Mouse (Mus musculus): Measurements from ENCODE around the gene Dock10. TPM values are rescaled to one million over a fixed set of nuclear protein-coding genes. Genes with fewer than 3 reads are reported as not detected.

Gene Dock10
- polyA plus RNA-seq, 1 experiment from 2014 or later: 3.1 TPM

GRCm38 (mm10) chr1:80719436-80719835 is 38.9 kb downstream of the Dock10 start:
- WGBS: 79% methylated on average over 6 of the region's 6 CpGs
- Histone ChIP-seq H3K4me3 (ENCODE audit: low read depth, low read length) (no peak overlapping the region), H3K27ac (ENCODE audit: low read depth, low read length) (no peak overlapping the region), H3K9ac (ENCODE audit: low read depth, low read length) (no peak overlapping the region), H3K4me1 (replicated peaks; ENCODE audit: control insufficient read depth, insufficient read depth, low read length) (no peaks in the 10 kb centered on the region), H3K4me2 (no peak overlapping the region), H3K9me3 (ENCODE audit: control insufficient read depth, low read length) (no peaks in the 10 kb centered on the region), H3K27me3 (replicated peaks; ENCODE audit: control insufficient read depth, insufficient read depth, low read length) (no peaks in the 10 kb centered on the region), H3K36me3 (ENCODE audit: control insufficient read depth, insufficient read depth, low read length) (no peaks in the 10 kb centered on the region)
- ATAC-seq (replicated peaks; ENCODE audit: low FRiP score) (no peak), DNase-seq (ENCODE audit: low spot score) (no peak)

DNA sequence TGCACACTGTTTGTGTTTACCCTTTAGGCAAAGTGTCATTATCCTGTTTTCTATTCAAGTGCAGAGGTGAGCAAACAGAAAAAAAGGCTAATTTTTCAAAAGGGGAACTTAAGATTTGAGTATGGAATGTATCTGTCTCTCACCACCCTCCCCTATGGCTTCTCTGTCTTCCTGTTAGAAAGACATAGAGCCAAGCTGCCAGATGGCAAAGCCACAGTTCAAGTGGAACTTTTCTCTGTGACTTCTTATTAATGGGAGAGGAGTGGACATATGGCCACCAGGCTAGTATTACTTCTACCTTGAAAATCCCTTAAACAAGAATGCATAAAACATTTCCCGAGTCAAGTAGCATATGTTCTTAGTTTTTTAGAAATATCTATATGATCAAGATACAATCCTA is 39.7 kb downstream of the Dock10 start:
- Histone ChIP-seq H3K4me2 (no peak overlapping the region), H3K9ac (ENCODE audit: low read depth, low read length) (no peak overlapping the region), H3K27me3 (replicated peaks; ENCODE audit: control insufficient read depth, insufficient read depth, low read length) (no peaks in the 10 kb centered on the region), H3K36me3 (ENCODE audit: control insufficient read depth, insufficient read depth, low read length) (no peaks in the 10 kb centered on the region), H3K4me1 (replicated peaks; ENCODE audit: control insufficient read depth, insufficient read depth, low read length) (no peaks in the 10 kb centered on the region), H3K27ac (ENCODE audit: low read depth, low read length) (no peak overlapping the region), H3K4me3 (ENCODE audit: low read depth, low read length) (no peak overlapping the region), H3K9me3 (ENCODE audit: control insufficient read depth, low read length) (no peaks in the 10 kb centered on the region)
- WGBS: 78% methylated on average over 1 of the region's 1 CpGs
- ATAC-seq (replicated peaks; ENCODE audit: low FRiP score): no peak
- DNase-seq (ENCODE audit: low spot score): no peak

DNA sequence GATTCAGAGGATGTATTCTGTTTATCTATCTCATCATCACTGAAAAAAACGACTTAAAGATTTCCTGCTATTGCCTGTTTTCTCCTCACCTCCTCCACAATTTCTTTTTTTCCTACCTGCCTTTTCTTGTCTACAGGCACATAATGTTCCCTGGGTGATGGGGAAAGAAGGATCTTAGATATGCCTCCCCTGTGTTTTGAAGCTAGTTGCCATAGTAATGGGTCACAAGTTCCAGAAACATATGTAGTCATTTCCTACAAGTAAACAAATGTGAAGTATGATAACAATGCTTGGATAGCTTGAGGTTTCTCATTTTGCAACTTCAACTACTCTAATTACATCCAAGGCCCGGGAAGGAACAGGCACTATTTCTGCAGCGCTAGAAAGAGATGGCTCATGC is 42.4 kb downstream of the Dock10 start:
- no peak overlapping the region for H3K27ac ChIP-seq (ENCODE audit: low read depth, low read length)
- no peaks in the 10 kb centered on the region for H3K4me1 ChIP-seq (replicated peaks; ENCODE audit: control insufficient read depth, insufficient read depth, low read length)
- no peaks in the 10 kb centered on the region for H3K27me3 ChIP-seq (replicated peaks; ENCODE audit: control insufficient read depth, insufficient read depth, low read length)
- no peaks in the 10 kb centered on the region for H3K36me3 ChIP-seq (ENCODE audit: control insufficient read depth, insufficient read depth, low read length)
- H3K4me2 ChIP-seq: no peak overlapping the region
- DNase-seq (ENCODE audit: low spot score) (no peak), ATAC-seq (replicated peaks; ENCODE audit: low FRiP score) (no peak)
- WGBS: 65% methylated on average over 3 of the region's 3 CpGs
- no peak overlapping the region for H3K4me3 ChIP-seq (ENCODE audit: low read depth, low read length)
- no peaks in the 10 kb centered on the region for H3K9me3 ChIP-seq (ENCODE audit: control insufficient read depth, low read length)
- H3K9ac ChIP-seq (ENCODE audit: low read depth, low read length): no peak overlapping the region

DNA sequence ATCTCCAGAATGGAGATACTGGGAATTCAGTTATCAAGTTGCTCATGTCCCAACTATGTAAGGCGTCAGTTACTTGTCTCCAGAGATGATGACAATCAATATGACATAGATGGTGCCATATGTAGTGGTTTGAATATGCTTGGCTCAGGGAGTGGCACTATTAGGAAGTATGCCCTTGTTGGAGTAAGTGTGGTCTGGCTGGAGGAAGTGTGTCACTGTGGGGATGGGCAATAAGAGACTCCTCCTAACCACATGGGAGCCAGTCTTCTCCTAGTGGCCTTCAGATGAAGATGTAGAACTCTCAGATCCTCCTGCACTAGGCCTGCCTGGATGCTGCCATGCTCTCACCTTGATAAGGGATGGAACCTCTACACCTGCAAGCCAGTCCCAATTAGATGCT is 44.4 kb downstream of the Dock10 start:
- no peak for ATAC-seq (replicated peaks; ENCODE audit: low FRiP score)
- WGBS: 68% methylated on average over 1 of the region's 1 CpGs
- H3K4me3 ChIP-seq (ENCODE audit: low read depth, low read length): no peak overlapping the region

DNA sequence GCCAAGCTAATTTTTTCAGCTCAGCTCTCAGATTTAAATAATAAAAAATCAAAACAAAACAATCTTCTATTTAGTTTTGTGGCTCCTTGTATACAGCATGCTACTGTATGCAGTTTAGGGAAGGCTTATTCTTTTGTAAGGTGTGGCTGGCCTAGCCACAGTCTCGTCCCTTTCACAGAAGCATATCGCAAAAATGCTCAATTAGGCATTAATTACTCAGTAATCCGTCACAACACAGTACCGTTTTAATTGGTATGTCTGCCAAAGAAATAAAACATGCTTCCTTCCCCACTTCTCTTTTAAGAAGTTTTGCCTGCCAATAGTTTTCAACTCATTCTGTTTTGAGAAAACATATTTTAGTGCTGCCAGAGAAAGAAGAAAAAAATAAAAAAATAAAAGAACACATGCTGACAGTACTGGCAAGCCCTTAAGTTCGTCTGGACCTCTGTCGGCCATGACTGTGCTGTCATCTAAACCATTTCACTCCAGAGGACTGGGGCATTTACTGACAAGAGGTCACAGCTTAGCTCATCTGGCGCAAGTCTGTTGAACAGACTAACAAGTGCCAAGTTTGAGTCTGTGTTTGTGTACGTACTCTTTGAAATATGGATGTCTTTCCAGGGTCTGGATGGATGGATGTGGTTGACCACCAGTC is 47.6 kb downstream of the Dock10 start:
- WGBS: 78% methylated on average over 8 of the region's 8 CpGs
- H3K4me3 ChIP-seq (ENCODE audit: low read depth, low read length): no peak overlapping the region
- H3K27ac ChIP-seq (ENCODE audit: low read depth, low read length): no peak overlapping the region
- H3K9me3 ChIP-seq (ENCODE audit: control insufficient read depth, low read length): no peaks in the 10 kb centered on the region
- DNase-seq (ENCODE audit: low spot score) (no peak), ATAC-seq (replicated peaks; ENCODE audit: low FRiP score) (no peak)
- H3K36me3 ChIP-seq (ENCODE audit: control insufficient read depth, insufficient read depth, low read length): no peaks in the 10 kb centered on the region
- H3K27me3 ChIP-seq (replicated peaks; ENCODE audit: control insufficient read depth, insufficient read depth, low read length): no peaks in the 10 kb centered on the region
- H3K4me2 ChIP-seq: no peak overlapping the region
- H3K9ac ChIP-seq (ENCODE audit: low read depth, low read length): no peak overlapping the region
- no peaks in the 10 kb centered on the region for H3K4me1 ChIP-seq (replicated peaks; ENCODE audit: control insufficient read depth, insufficient read depth, low read length)

More for the DNA sequence above, 44.4 kb downstream of the Dock10 start:
- no peak overlapping the region for H3K4me2 ChIP-seq
- no peaks in the 10 kb centered on the region for H3K36me3 ChIP-seq (ENCODE audit: control insufficient read depth, insufficient read depth, low read length)
- no peaks in the 10 kb centered on the region for H3K27me3 ChIP-seq (replicated peaks; ENCODE audit: control insufficient read depth, insufficient read depth, low read length)
- H3K9ac ChIP-seq (ENCODE audit: low read depth, low read length): no peak overlapping the region
- no peak overlapping the region for H3K27ac ChIP-seq (ENCODE audit: low read depth, low read length)
- no peak for DNase-seq (ENCODE audit: low spot score)
- H3K4me1 ChIP-seq (replicated peaks; ENCODE audit: control insufficient read depth, insufficient read depth, low read length): no peaks in the 10 kb centered on the region
- H3K9me3 ChIP-seq (ENCODE audit: control insufficient read depth, low read length): no peaks in the 10 kb centered on the region

GRCm38 (mm10) chr1:80710097-80710541 is 48.2 kb downstream of the Dock10 start:
- H3K4me3 ChIP-seq (ENCODE audit: low read depth, low read length): no peak overlapping the region
- ATAC-seq (replicated peaks; ENCODE audit: low FRiP score): no peak
- H3K9ac ChIP-seq (ENCODE audit: low read depth, low read length): no peak overlapping the region
- WGBS: 72% methylated on average over 5 of the region's 5 CpGs
- H3K36me3 ChIP-seq (ENCODE audit: control insufficient read depth, insufficient read depth, low read length): no peaks in the 10 kb centered on the region
- no peaks in the 10 kb centered on the region for H3K9me3 ChIP-seq (ENCODE audit: control insufficient read depth, low read length)
- no peak overlapping the region for H3K27ac ChIP-seq (ENCODE audit: low read depth, low read length)
- H3K4me1 ChIP-seq (replicated peaks; ENCODE audit: control insufficient read depth, insufficient read depth, low read length): no peaks in the 10 kb centered on the region
- no peak for DNase-seq (ENCODE audit: low spot score)
- no peak overlapping the region for H3K4me2 ChIP-seq
- no peaks in the 10 kb centered on the region for H3K27me3 ChIP-seq (replicated peaks; ENCODE audit: control insufficient read depth, insufficient read depth, low read length)

DNA sequence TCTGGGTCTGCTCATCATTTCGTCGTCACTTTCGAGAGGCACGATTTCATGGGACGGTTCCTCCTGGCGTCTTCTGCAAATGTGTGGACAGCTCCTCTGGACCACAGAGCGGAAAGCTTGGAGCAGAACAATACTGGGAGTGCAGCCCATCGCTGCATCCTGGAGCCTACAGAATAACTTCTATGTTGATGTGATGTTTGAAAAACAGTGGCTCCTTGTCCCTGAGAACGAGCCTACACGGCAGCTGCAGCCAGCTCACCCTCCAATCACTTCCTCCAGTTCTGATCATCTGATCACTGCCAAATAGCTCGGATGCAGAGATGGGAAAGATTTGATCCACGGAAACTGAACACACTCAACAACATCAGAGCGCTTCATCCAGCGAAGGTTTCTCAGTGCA is 49.0 kb downstream of the Dock10 start:
- Histone ChIP-seq H3K36me3 (ENCODE audit: control insufficient read depth, insufficient read depth, low read length) (no peaks in the 10 kb centered on the region), H3K4me1 (replicated peaks; ENCODE audit: control insufficient read depth, insufficient read depth, low read length) (no peaks in the 10 kb centered on the region), H3K9ac (ENCODE audit: low read depth, low read length) (no peak overlapping the region), H3K27me3 (replicated peaks; ENCODE audit: control insufficient read depth, insufficient read depth, low read length) (no peaks in the 10 kb centered on the region), H3K4me3 (ENCODE audit: low read depth, low read length) (no peak overlapping the region), H3K27ac (ENCODE audit: low read depth, low read length) (no peak overlapping the region), H3K9me3 (ENCODE audit: control insufficient read depth, low read length) (no peaks in the 10 kb centered on the region), H3K4me2 (no peak overlapping the region)
- DNase-seq (ENCODE audit: low spot score) (no peak), ATAC-seq (replicated peaks; ENCODE audit: low FRiP score) (no peak)
- WGBS: 81% methylated on average over 14 of the region's 14 CpGs

GRCm38 (mm10) chr1:80703279-80703678 is 55.0 kb downstream of the Dock10 start:
- no peak for DNase-seq (ENCODE audit: low spot score)
- Histone ChIP-seq H3K4me3 (ENCODE audit: low read depth, low read length) (no peak overlapping the region), H3K9ac (ENCODE audit: low read depth, low read length) (no peak overlapping the region), H3K27me3 (replicated peaks; ENCODE audit: control insufficient read depth, insufficient read depth, low read length) (no peaks in the 10 kb centered on the region), H3K4me2 (no peak overlapping the region), H3K27ac (ENCODE audit: low read depth, low read length) (no peak overlapping the region), H3K36me3 (ENCODE audit: control insufficient read depth, insufficient read depth, low read length) (no peaks in the 10 kb centered on the region), H3K4me1 (replicated peaks; ENCODE audit: control insufficient read depth, insufficient read depth, low read length) (no peaks in the 10 kb centered on the region), H3K9me3 (ENCODE audit: control insufficient read depth, low read length) (no peaks in the 10 kb centered on the region)
- ATAC-seq (replicated peaks; ENCODE audit: low FRiP score): no peak
- 89% methylated on average over 1 of the region's 1 CpGs for WGBS

DNA sequence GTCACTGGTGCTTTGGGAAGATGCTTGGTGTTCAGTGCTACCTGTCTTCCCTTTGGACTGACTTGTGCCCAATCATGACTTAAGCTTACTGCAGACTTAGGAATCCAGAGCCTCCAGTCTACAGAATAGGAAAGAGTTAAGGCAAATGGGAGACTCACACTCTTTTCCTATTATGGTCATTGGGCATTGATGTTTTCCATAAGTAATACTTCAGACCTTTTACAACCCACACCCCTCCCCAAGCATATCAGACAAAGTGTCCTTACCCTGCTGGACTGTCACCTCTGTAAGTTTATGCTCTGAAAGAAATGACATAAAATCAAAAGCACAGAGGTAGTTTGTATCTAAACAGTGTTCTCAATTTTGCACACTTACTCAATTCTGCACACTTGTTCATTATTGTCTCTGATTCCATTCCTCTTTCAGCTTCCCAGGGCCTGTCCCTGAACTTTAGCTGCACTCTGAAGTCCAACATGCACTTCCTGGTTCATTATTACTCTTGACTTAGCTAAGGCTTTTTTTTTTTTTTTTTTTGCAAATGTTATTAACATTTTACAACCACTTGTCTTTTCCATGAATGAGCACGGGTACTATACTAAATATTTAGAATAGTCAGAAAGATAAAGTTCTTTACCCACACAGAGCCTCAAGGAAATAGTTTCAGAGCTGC is 82.2 kb downstream of the Dock10 start:
- Histone ChIP-seq H3K27ac (ENCODE audit: low read depth, low read length) (no peak overlapping the region), H3K27me3 (replicated peaks; ENCODE audit: control insufficient read depth, insufficient read depth, low read length) (no peaks in the 10 kb centered on the region), H3K4me3 (ENCODE audit: low read depth, low read length) (no peak overlapping the region), H3K36me3 (ENCODE audit: control insufficient read depth, insufficient read depth, low read length) (no peaks in the 10 kb centered on the region), H3K4me2 (no peak overlapping the region), H3K9ac (ENCODE audit: low read depth, low read length) (no peak overlapping the region), H3K4me1 (replicated peaks; ENCODE audit: control insufficient read depth, insufficient read depth, low read length) (no peaks in the 10 kb centered on the region), H3K9me3 (ENCODE audit: control insufficient read depth, low read length) (no peaks in the 10 kb centered on the region)
- WGBS: 65% methylated on average over 1 of the region's 1 CpGs
- ATAC-seq (replicated peaks; ENCODE audit: low FRiP score) (no peak), DNase-seq (ENCODE audit: low spot score) (no peak)

Measured in liver, embryonic 11.5 days (tissue).